7 mouse cellular contexts compared by ENCODE assay signal in genomic region chr8:107389557-107389956, GRCm38 (mm10). TPM values are rescaled to one million over a fixed set of nuclear protein-coding genes. Genes with fewer than 3 reads are reported as not detected.
A peak's percentile ranks its signal among the peaks of the same experiment; 100 is the strongest.
DNase-seq lines count a peak whose midpoint lies in the region; ATAC-seq and TF ChIP-seq lines count a peak whose summit lies in the region.

No protein-coding gene starts in this region.

- TF ChIP-seq EP300 in lung, postnatal 0 days (IDR thresholded peaks at IDR 0.05), result 0 out of 2 replicates have a peak, but pooled peaks have one; percentile 13

- no peak overlapping the region for H3K9ac ChIP-seq in limb, embryonic 14.5 days (ENCODE audit: low read depth, low read length, severe bottlenecking)
- H3K9ac ChIP-seq in lung, postnatal 0 days (replicated peaks; ENCODE audit: low read depth), result no peak overlapping the region

- no peak for TF ChIP-seq CTCF in lung, postnatal 0 days (IDR thresholded peaks at IDR 0.05)

- no peak overlapping the region for H3K27ac ChIP-seq in limb, embryonic 14.5 days (replicated peaks; ENCODE audit: low read depth, low read length)
- no peak overlapping the region for H3K27ac ChIP-seq in limb, embryonic 10.5 days
- H3K27ac ChIP-seq in lung, postnatal 0 days (ENCODE audit: low read length), result no peak overlapping the region

- H3K4me2 ChIP-seq in limb, embryonic 14.5 days (replicated peaks; ENCODE audit: low read depth, low read length, severe bottlenecking), result no peak overlapping the region
- no peak overlapping the region for H3K4me2 ChIP-seq in lung, postnatal 0 days (replicated peaks; ENCODE audit: low read depth, low read length)

- no peak for TF ChIP-seq POLR2A in limb, embryonic 14.5 days (IDR thresholded peaks at IDR 0.05; ENCODE audit: borderline replicate concordance, extremely low read depth, insufficient read depth, insufficient read length)

- peak; percentile 84 for DNase-seq in limb, embryonic 14.5 days (ENCODE audit: low spot score)
- DNase-seq in limb, embryonic 10.5 days (ENCODE audit: low spot score), result no peak
- peak; percentile 93 for DNase-seq in adrenal gland, postnatal 14 days
- DNase-seq in cerebellum, postnatal 36 days, result peak; percentile 59 to 63
- DNase-seq in lung, postnatal 0 days (ENCODE audit: low spot score), result peak; percentile 72
- DNase-seq in spleen, postnatal 10 days (ENCODE audit: low spot score in 2 of 2), result no peak
- DNase-seq in embryo, embryonic 9.5 days (ENCODE audit: extremely low spot score), result no peak

- H3K4me3 ChIP-seq in limb, embryonic 14.5 days (replicated peaks; ENCODE audit: low read length), result no peak overlapping the region
- no peak overlapping the region for H3K4me3 ChIP-seq in limb, embryonic 10.5 days
- H3K4me3 ChIP-seq in lung, postnatal 0 days (ENCODE audit: low read depth, low read length), result no peak overlapping the region

- peaks cover 18% of the 10 kb centered on the region for H3K4me1 ChIP-seq in limb, embryonic 14.5 days (ENCODE audit: control insufficient read depth, insufficient read depth, low read length)
- H3K4me1 ChIP-seq in limb, embryonic 10.5 days, result peaks cover 10% of the 10 kb centered on the region; the same call in 1 of the 2 replicates
- 0 out of 2 replicates have a peak, but pooled peaks cover 4% of the 10 kb centered on the region for H3K4me1 ChIP-seq in lung, postnatal 0 days (ENCODE audit: insufficient read depth, low read depth, low read length)

- WGBS in limb, embryonic 14.5 days, result 48% methylated on average over 8 of the region's 8 CpGs
- 92% methylated on average over 8 of the region's 8 CpGs for WGBS in limb, embryonic 10.5 days
- WGBS in lung, postnatal 0 days, result 24% methylated on average over 8 of the region's 8 CpGs

- peak; percentile 51; the same call in 1 of the 2 replicates for ATAC-seq in limb, embryonic 14.5 days (ENCODE audit: low FRiP score, low read depth)
- ATAC-seq in lung, postnatal 0 days, result peak; percentile 43

- H3K9me3 ChIP-seq in limb, embryonic 14.5 days (ENCODE audit: control insufficient read depth, low read length), result no peaks in the 10 kb centered on the region
- no peaks in the 10 kb centered on the region for H3K9me3 ChIP-seq in limb, embryonic 10.5 days (replicated peaks)
- no peaks in the 10 kb centered on the region for H3K9me3 ChIP-seq in lung, postnatal 0 days (ENCODE audit: low read length)

- no peaks in the 10 kb centered on the region for H3K27me3 ChIP-seq in limb, embryonic 14.5 days (ENCODE audit: control insufficient read depth, insufficient read depth, low read length)
- H3K27me3 ChIP-seq in limb, embryonic 10.5 days (ENCODE audit: low read depth, poor library complexity, severe bottlenecking), result no peaks in the 10 kb centered on the region
- H3K27me3 ChIP-seq in lung, postnatal 0 days (replicated peaks; ENCODE audit: insufficient read depth, low read length), result no peaks in the 10 kb centered on the region

- H3K36me3 ChIP-seq in limb, embryonic 14.5 days (ENCODE audit: control insufficient read depth, insufficient read depth, low read length), result no peaks in the 10 kb centered on the region
- H3K36me3 ChIP-seq in limb, embryonic 10.5 days, result no peaks in the 10 kb centered on the region
- H3K36me3 ChIP-seq in lung, postnatal 0 days (ENCODE audit: insufficient read depth, low read length), result no peaks in the 10 kb centered on the region

RNA-seq across cellular contexts. Expression of gene Nqo1, which starts 13.4 kb away (rescaled TPM):
- polyA plus RNA-seq in limb, embryonic 14.5 days (2012; rRNA removed), result 9.6 and 11.0 TPM in 2 replicates
- polyA plus RNA-seq in limb, embryonic 14.5 days (2014; fragmentation: Nextera tagmentation; extraction: Ambion mirVana), result 15.0 and 17.0 TPM in 2 replicates
- 12.6 and 20.4 TPM in 2 replicates for polyA plus RNA-seq in limb, embryonic 10.5 days (2016; fragmentation: Nextera tagmentation; extraction: Ambion mirVana)
- total RNA-seq in adrenal gland, postnatal 14 days (2021), result 4.2 and 5.2 TPM in 2 replicates
- polyA plus RNA-seq in lung, postnatal 0 days (2015; fragmentation: Nextera tagmentation; extraction: Ambion mirVana), result 8.1 and 8.2 TPM in 2 replicates

RNA-seq across cellular contexts. Expression of gene Nob1, which starts 35.3 kb away (rescaled TPM):
- polyA plus RNA-seq in limb, embryonic 14.5 days (2012; rRNA removed), result 92.5 and 99.8 TPM in 2 replicates
- polyA plus RNA-seq in limb, embryonic 14.5 days (2014; fragmentation: Nextera tagmentation; extraction: Ambion mirVana), result 51.8 and 57.2 TPM in 2 replicates
- polyA plus RNA-seq in limb, embryonic 10.5 days (2016; fragmentation: Nextera tagmentation; extraction: Ambion mirVana), result 110 and 113 TPM in 2 replicates
- 31.0 and 35.6 TPM in 2 replicates for total RNA-seq in adrenal gland, postnatal 14 days (2021)
- 26.4 and 27.5 TPM in 2 replicates for polyA plus RNA-seq in lung, postnatal 0 days (2015; fragmentation: Nextera tagmentation; extraction: Ambion mirVana)

RNA-seq across cellular contexts. Expression of gene Wwp2, which starts 46.6 kb away (rescaled TPM):
- 315 and 409 TPM in 2 replicates for polyA plus RNA-seq in limb, embryonic 14.5 days (2012; rRNA removed)
- 153 and 200 TPM in 2 replicates for polyA plus RNA-seq in limb, embryonic 14.5 days (2014; fragmentation: Nextera tagmentation; extraction: Ambion mirVana)
- 55.9 and 116 TPM in 2 replicates for polyA plus RNA-seq in limb, embryonic 10.5 days (2016; fragmentation: Nextera tagmentation; extraction: Ambion mirVana)
- total RNA-seq in adrenal gland, postnatal 14 days (2021), result 27.7 and 38.3 TPM in 2 replicates
- 27.3 and 28.1 TPM in 2 replicates for polyA plus RNA-seq in lung, postnatal 0 days (2015; fragmentation: Nextera tagmentation; extraction: Ambion mirVana)

Comparison
In these comparisons a context has a peak if more than half of its experiments do, and no peak if none do; other contexts are left out.
1. DNase-seq: peak in limb, embryonic 14.5 days (single experiment), adrenal gland, postnatal 14 days (single experiment), cerebellum, postnatal 36 days (2 of 2) and lung, postnatal 0 days (single experiment); none in limb, embryonic 10.5 days (single experiment), spleen, postnatal 10 days (0 of 2) and embryo, embryonic 9.5 days (single experiment).